Mouse (Mus musculus): Measurements from ENCODE around the gene Ctbp2. TPM values are rescaled to one million over a fixed set of nuclear protein-coding genes. Genes with fewer than 3 reads are reported as not detected.

The Ctbp2 gene
- polyA plus RNA-seq (2012) = 0.58 and 0.89 TPM in 2 replicates

DNA sequence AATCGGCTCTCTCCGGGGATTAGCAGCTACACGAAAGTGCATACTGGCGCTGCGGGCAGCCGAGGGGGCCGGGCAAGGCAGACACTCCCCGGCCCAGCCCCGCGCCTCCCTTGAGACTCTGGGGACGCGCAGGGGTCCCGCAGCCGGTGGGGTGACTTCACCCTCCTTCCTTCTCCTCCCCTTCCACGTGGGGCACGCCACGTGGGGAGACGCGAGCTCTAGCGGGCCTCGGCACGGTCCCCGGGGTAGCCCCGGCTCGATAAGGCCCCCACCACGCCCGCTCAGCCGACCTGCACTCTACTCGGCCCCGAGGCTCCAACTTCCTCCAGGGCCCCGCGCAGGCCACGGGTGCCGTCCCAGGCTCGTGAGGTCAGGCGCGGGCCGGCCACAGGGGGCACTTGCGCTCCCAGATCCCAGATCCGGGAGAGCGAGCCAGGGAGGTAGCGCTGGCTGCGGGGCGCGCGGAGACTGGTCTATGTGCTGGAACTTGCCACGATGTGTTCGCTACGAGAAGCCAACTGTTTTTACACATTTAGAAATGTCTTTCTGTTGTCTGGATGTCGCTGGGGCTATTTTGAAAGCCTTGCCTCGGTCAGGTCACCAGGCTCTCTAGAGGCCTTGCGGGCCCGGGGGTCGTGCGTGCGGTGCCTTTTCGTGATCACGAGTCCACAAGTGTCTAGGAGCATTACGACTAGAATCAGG, at the start of gene Ctbp2:
Ctbp2 (minus strand) TSS at position 356 of the 702 bp plus-strand sequence.
- Histone ChIP-seq H3K4me1 (ENCODE audit: control insufficient read depth) (peaks cover 27% of the 10 kb centered on the region), H3K36me3 (ENCODE audit: control insufficient read depth) (no peaks in the 10 kb centered on the region), H3K27me3 (ENCODE audit: control insufficient read depth) (peaks cover 66% of the 10 kb centered on the region), H3K4me3 (replicated peaks) (peak within 1 kb of the TSS; percentile 69), H3K9me3 (ENCODE audit: control insufficient read depth, low read length) (no peaks in the 10 kb centered on the region)
- TF ChIP-seq GATA1 (IDR thresholded peaks at IDR 0.05; ENCODE audit: low read length) (no peak), TAL1 (IDR thresholded peaks at IDR 0.05; ENCODE audit: low read length) (no peak)

DNA sequence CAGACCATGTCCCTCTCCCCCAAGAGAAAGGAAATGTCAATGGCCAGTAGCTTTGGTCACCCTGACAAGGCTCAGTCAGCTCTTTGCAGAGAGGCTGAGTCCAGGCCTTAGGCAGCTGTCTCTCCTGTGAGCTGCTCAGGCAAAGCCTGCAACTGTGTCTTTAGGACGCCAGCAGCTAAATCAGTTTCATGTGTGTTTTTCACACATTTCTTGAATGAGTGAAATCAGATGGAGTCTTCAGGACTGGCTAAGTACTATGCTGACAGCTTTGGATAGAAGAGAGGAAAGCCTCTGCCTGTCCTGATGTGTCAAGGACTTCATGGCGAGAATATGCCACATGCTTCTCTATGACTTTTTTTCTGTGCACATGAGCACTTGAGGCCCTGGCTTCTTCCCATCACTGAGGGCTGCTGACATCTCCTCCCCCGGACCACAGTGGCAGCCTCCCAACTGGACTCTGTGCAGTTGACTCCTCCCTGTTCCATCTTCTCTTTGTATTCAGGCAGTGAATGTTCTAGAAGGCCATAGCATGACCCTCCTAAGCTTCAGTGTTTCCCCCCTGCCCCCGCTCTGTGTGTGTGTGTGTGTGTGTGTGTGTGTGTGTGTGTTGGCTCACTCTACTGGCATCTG, 47.4 kb upstream of the Ctbp2 start:
- H3K36me3 ChIP-seq (ENCODE audit: control insufficient read depth) = no peaks in the 10 kb centered on the region
- no peaks in the 10 kb centered on the region for H3K27me3 ChIP-seq (ENCODE audit: control insufficient read depth)
- no peaks in the 10 kb centered on the region for H3K9me3 ChIP-seq (ENCODE audit: control insufficient read depth, low read length)
- no peaks in the 10 kb centered on the region for H3K4me1 ChIP-seq (ENCODE audit: control insufficient read depth)
- no peak overlapping the region for H3K4me3 ChIP-seq (replicated peaks)
- TF ChIP-seq GATA1 (IDR thresholded peaks at IDR 0.05; ENCODE audit: low read length) (no peak), TAL1 (IDR thresholded peaks at IDR 0.05; ENCODE audit: low read length) (no peak)

DNA sequence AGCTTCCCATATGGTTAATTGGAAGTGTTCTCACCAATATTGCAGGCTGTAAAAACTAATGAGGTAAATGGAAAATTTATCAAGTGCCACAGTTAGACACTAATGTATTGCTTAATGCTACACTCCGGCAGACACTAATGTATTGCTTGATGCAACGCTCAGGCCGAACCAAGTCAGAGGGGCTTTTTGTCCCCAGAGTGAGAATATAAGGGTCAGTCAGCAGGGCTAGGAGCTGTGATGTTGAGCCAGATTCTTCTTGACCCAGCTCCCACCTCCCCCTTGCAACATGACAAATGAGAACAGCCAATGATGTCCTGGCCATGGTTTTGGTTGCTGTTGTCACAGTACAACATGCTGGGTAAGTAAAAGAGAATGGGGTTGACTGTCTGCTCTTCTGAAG, 44.8 kb upstream of the Ctbp2 start:
- no peak overlapping the region for H3K4me3 ChIP-seq (replicated peaks)
- H3K36me3 ChIP-seq (ENCODE audit: control insufficient read depth) = no peaks in the 10 kb centered on the region
- H3K9me3 ChIP-seq (ENCODE audit: control insufficient read depth, low read length) = no peaks in the 10 kb centered on the region
- no peak for TF ChIP-seq TAL1 (IDR thresholded peaks at IDR 0.05; ENCODE audit: low read length)
- no peak for TF ChIP-seq GATA1 (IDR thresholded peaks at IDR 0.05; ENCODE audit: low read length)
- no peaks in the 10 kb centered on the region for H3K4me1 ChIP-seq (ENCODE audit: control insufficient read depth)
- H3K27me3 ChIP-seq (ENCODE audit: control insufficient read depth) = no peaks in the 10 kb centered on the region

DNA sequence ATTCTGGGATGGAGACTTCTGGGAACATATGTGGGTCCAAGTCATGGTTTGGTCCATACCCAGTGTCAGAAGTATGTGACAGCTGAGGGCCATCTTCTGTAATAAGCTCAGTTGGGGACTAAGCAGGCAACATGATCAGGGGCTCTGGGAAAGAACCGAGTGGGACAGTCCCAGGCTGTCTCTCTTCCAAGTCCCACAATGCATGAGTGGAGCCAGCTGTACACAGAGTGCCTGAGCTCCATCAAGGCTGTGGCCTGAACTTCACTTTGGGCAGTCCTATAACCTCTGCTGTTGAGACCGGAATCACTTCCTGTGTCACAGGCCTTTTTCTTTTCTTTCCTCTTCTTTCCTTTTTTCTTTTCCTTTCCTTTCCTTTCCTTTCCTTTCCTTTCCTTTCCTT, 43.7 kb upstream of the Ctbp2 start:
- Histone ChIP-seq H3K27me3 (ENCODE audit: control insufficient read depth) (no peaks in the 10 kb centered on the region), H3K36me3 (ENCODE audit: control insufficient read depth) (no peaks in the 10 kb centered on the region), H3K4me3 (replicated peaks) (no peak overlapping the region), H3K9me3 (ENCODE audit: control insufficient read depth, low read length) (no peaks in the 10 kb centered on the region), H3K4me1 (ENCODE audit: control insufficient read depth) (no peaks in the 10 kb centered on the region)
- no peak for TF ChIP-seq GATA1 (IDR thresholded peaks at IDR 0.05; ENCODE audit: low read length)
- TF ChIP-seq TAL1 (IDR thresholded peaks at IDR 0.05; ENCODE audit: low read length) = no peak

DNA sequence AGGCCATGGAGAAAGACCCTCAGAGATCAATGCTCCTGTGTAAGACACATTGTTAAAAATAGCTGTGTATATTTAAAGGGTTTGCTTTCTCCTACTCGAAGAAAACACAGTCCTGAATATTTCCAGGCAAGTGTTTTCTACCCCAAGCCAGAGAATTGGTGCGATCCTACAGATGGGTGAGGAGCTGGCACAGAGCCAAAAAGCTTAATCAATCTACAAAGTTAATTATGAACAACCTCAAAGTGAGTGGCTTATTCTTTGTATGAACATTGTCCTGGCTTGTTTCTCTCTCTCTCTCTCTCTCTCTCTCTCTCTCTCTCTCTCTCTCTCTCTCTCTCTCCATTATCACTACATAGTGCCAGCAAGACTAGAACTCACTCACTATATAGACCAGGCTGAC, 40.6 kb upstream of the Ctbp2 start:
- Histone ChIP-seq H3K27me3 (ENCODE audit: control insufficient read depth) (no peaks in the 10 kb centered on the region), H3K4me1 (ENCODE audit: control insufficient read depth) (no peaks in the 10 kb centered on the region), H3K4me3 (replicated peaks) (no peak overlapping the region), H3K9me3 (ENCODE audit: control insufficient read depth, low read length) (no peaks in the 10 kb centered on the region), H3K36me3 (ENCODE audit: control insufficient read depth) (no peaks in the 10 kb centered on the region)
- TF ChIP-seq GATA1 (IDR thresholded peaks at IDR 0.05; ENCODE audit: low read length) (no peak), TAL1 (IDR thresholded peaks at IDR 0.05; ENCODE audit: low read length) (no peak)

DNA sequence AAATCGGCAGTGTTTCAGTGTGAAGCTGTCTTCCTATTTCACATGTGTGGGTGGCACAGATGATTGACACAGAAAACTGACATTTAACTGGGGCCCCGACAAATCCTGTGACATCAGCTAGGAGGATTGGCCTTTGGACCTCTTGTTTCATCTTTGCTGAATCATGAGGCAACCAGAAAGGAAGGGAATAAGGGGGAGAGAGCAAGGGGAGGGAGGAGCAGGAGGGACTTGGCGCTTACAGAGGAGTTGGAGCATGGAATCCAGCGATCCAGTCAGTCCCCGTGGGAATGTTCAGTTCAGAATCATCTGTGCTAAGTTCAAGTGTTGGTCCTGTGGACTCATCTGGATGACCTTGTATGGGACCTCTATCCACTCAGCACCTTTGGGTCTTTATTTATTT, 38.9 kb upstream of the Ctbp2 start:
- Histone ChIP-seq H3K36me3 (ENCODE audit: control insufficient read depth) (no peaks in the 10 kb centered on the region), H3K4me1 (ENCODE audit: control insufficient read depth) (no peaks in the 10 kb centered on the region), H3K4me3 (replicated peaks) (no peak overlapping the region), H3K27me3 (ENCODE audit: control insufficient read depth) (no peaks in the 10 kb centered on the region), H3K9me3 (ENCODE audit: control insufficient read depth, low read length) (no peaks in the 10 kb centered on the region)
- no peak for TF ChIP-seq TAL1 (IDR thresholded peaks at IDR 0.05; ENCODE audit: low read length)
- TF ChIP-seq GATA1 (IDR thresholded peaks at IDR 0.05; ENCODE audit: low read length) = no peak

DNA sequence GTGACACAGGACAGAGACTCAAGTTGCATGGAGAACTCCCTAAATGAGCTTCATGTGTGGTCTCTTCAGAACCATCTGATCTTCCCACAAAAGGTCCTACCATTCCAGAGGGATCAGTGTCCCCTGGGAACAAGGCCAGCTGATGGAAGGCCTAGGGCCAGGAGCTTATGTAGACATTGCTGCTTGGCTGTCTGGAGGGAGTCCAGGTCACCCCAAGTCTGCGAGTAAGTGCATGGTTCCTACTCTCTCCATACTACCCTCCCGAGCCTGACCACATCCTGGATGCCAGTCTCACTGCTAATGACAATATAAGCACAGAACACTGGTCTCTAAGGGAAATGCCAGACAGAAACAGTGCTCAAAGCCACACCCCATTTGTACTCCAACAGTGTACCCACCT, 38.0 kb upstream of the Ctbp2 start:
- Histone ChIP-seq H3K4me1 (ENCODE audit: control insufficient read depth) (no peaks in the 10 kb centered on the region), H3K4me3 (replicated peaks) (no peak overlapping the region), H3K27me3 (ENCODE audit: control insufficient read depth) (no peaks in the 10 kb centered on the region), H3K9me3 (ENCODE audit: control insufficient read depth, low read length) (no peaks in the 10 kb centered on the region), H3K36me3 (ENCODE audit: control insufficient read depth) (no peaks in the 10 kb centered on the region)
- no peak for TF ChIP-seq TAL1 (IDR thresholded peaks at IDR 0.05; ENCODE audit: low read length)
- no peak for TF ChIP-seq GATA1 (IDR thresholded peaks at IDR 0.05; ENCODE audit: low read length)

DNA sequence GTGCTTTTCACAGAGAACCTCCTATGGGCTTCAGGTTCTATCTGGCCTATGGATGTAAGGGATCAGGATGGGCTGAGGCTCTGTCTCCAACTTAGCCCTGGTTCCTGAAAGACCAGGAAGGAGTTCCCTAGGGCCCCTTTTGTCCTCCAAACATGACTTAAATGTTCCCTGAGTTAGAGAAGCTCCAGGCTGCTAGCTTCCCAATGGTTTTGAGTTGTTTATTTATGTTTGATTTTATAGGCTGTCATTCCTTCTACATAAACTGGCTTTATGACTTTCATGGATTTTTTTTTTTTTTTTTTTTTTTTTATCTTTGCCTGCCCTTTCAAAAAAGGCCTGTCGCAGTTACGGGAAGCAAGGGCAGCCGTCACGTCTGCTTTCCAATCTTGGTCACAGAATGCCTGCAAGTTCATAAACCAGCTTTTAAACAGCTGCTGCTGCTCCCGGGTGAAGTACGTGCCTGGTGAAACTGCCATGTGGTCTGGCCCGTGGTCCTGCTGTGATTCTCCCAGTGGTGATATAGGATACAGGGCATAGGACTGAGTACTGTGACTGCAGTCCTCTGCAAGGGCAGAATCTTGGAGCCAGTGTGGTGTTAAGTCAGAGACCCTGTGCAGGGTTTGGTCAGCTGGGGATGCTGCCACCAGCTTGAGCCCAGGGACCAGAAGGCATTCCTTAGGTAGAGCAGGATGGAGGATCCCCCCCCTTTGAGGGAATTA, 37.4 kb upstream of the Ctbp2 start:
- TF ChIP-seq GATA1 (IDR thresholded peaks at IDR 0.05; ENCODE audit: low read length) (no peak), TAL1 (IDR thresholded peaks at IDR 0.05; ENCODE audit: low read length) (no peak)
- no peaks in the 10 kb centered on the region for H3K9me3 ChIP-seq (ENCODE audit: control insufficient read depth, low read length)
- no peaks in the 10 kb centered on the region for H3K36me3 ChIP-seq (ENCODE audit: control insufficient read depth)

DNA sequence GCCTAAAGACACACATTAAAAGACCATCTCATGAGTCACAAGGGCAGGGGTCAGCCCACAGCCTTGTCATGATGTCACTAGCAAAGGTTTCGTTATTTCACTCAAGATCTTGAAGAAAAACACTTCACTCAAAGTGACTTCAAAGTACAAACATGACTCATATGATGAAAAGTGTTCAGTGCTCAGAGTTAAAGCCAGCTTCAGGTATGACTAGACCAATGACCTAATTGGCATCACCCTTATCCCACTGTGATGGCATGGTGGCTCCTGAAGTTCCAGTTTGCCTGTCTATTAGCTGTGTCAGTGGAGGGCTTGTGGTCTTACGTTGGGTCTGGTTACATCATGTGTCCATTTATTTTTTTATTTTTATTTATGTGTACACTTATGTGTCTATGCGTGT, 35.4 kb upstream of the Ctbp2 start:
- H3K4me3 ChIP-seq (replicated peaks) = no peak overlapping the region
- no peaks in the 10 kb centered on the region for H3K9me3 ChIP-seq (ENCODE audit: control insufficient read depth, low read length)
- no peak for TF ChIP-seq GATA1 (IDR thresholded peaks at IDR 0.05; ENCODE audit: low read length)
- no peak for TF ChIP-seq TAL1 (IDR thresholded peaks at IDR 0.05; ENCODE audit: low read length)
- no peaks in the 10 kb centered on the region for H3K36me3 ChIP-seq (ENCODE audit: control insufficient read depth)
- no peaks in the 10 kb centered on the region for H3K27me3 ChIP-seq (ENCODE audit: control insufficient read depth)
- H3K4me1 ChIP-seq (ENCODE audit: control insufficient read depth) = no peaks in the 10 kb centered on the region

More for the DNA sequence above, 37.4 kb upstream of the Ctbp2 start:
- no peaks in the 10 kb centered on the region for H3K27me3 ChIP-seq (ENCODE audit: control insufficient read depth)
- H3K4me1 ChIP-seq (ENCODE audit: control insufficient read depth) = no peaks in the 10 kb centered on the region
- H3K4me3 ChIP-seq (replicated peaks) = no peak overlapping the region

Measured in erythroblast, embryonic 14.5 days (primary cell).